Mouse (Mus musculus): ENCODE data around the gene Prss56. TPM values are rescaled to one million over a fixed set of nuclear protein-coding genes. Genes with fewer than 3 reads are reported as not detected.
A peak's percentile ranks its signal among the peaks of the same experiment; 100 is the strongest.

The Prss56 gene
- polyA plus RNA-seq, 1 experiment from 2014 or later, result not detected

DNA sequence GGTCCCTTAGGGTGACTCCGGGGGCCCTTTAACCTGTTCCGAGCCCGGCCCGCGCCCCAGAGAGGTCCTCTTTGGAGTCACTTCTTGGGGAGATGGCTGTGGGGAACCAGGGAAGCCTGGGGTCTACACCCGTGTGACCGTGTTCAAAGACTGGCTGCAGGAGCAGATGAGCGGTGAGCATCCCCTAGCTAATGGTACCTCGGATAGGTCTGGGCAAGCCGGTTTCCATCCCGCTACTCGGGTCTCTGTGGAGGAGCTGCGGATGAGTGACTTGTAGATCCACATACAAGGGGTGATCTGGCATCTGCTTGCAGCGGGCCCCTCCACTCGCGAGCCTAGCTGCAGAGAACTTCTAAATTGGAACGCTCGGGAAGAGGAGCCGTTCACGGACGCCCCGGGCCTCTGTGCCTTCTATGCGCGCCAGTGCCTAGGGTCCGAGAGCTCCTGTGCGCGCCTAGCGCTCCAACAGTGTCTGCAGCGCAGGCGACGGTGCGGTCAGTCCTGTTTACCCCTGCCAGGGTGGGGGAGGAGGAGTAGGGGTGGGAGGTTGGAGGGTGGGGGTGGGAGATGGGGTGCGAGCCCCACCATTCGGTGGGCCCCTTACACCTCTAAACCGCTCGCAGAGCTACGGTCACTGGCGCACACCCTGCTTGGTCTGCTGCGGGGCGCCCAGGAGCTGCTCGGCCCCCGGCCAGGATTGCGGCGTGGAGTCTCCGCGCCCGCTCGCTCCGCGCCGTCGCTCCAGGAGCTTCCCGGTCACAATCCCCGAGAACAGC lies 3.3 kb downstream of the Prss56 start:
- H3K9ac ChIP-seq (replicated peaks), result peak overlapping the region; percentile 64
- peak; percentile 61 for ATAC-seq (ENCODE audit: insufficient number of reproducible peaks, insufficient read depth, low FRiP score, low TSS enrichment, low read depth)
- H3K9me3 ChIP-seq, result no peaks in the 10 kb centered on the region
- H3K36me3 ChIP-seq, result no peaks in the 10 kb centered on the region
- H3K4me3 ChIP-seq (replicated peaks), result peak overlapping the region; percentile 54
- H3K4me1 ChIP-seq (replicated peaks), result peaks cover 16% of the 10 kb centered on the region; the same call in 1 of the 2 replicates
- WGBS, result 1% methylated on average over 50 of the region's 54 CpGs
- H3K27ac ChIP-seq, result no peak overlapping the region
- peak overlapping the region; percentile 71 for H3K4me2 ChIP-seq
- H3K27me3 ChIP-seq, result peaks cover 85% of the 10 kb centered on the region

DNA sequence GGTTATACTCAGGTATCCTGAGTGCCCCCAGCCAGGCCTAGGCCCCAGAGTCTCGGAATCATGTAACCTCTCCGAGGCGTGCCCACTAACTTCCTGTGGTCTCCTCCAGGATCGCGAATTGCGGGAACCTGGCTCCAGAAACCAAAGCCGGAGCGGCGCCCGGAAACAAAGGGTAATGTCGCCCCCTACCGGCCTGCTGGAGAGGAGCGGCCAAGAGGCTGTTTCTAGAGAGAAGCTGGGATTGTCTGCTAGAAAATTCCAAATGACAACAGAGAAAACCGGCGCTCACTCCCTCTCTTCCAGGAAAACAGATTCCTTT lies 3.9 kb downstream of the Prss56 start:
- peak overlapping the region; percentile 71 for H3K4me2 ChIP-seq
- H3K36me3 ChIP-seq, result no peaks in the 10 kb centered on the region
- peak overlapping the region; percentile 54 for H3K4me3 ChIP-seq (replicated peaks)
- H3K9ac ChIP-seq (replicated peaks), result peak overlapping the region; percentile 64
- peaks cover 16% of the 10 kb centered on the region; the same call in 1 of the 2 replicates for H3K4me1 ChIP-seq (replicated peaks)
- H3K27ac ChIP-seq, result no peak overlapping the region
- peaks cover 79% of the 10 kb centered on the region for H3K27me3 ChIP-seq
- H3K9me3 ChIP-seq, result no peaks in the 10 kb centered on the region
- under 1% methylated on average over 15 of the region's 15 CpGs for WGBS
- peak; percentile 27; the same call in 1 of the 2 replicates for ATAC-seq (ENCODE audit: insufficient number of reproducible peaks, insufficient read depth, low FRiP score, low TSS enrichment, low read depth)

DNA sequence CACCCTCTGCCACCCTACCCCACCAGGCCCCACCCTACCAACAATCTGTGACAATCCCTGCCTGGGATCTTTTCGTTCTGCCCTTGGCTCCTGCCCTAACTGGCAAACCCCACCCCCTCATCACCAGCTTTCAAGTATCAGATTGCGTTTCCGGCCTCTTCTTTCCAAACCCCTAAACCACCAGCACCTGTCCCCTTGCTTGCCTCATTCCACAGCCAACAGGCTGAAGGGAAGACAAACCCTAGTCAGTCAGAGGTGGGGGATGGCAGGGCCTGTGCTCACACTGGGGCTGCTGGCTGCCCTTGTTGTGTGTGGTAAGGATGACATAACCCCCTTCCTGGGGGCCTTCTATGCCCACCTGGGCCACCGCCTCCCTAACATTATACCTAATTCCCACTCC lies 7.3 kb downstream of the Prss56 start, which contains the start of gene Chrnd:
Gene Chrnd (plus strand): TSS at position 179 of the 400 bp plus-strand sequence.
- H3K9ac ChIP-seq (replicated peaks), result no peak within 1 kb of the TSS
- no peak within 1 kb of the TSS for H3K4me2 ChIP-seq
- no peaks in the 10 kb centered on the region for H3K36me3 ChIP-seq
- H3K4me1 ChIP-seq (replicated peaks), result peaks cover 16% of the 10 kb centered on the region; the same call in 1 of the 2 replicates
- H3K9me3 ChIP-seq, result no peaks in the 10 kb centered on the region
- H3K4me3 ChIP-seq (replicated peaks), result no peak within 1 kb of the TSS
- ATAC-seq (ENCODE audit: insufficient number of reproducible peaks, insufficient read depth, low FRiP score, low TSS enrichment, low read depth), result no peak
- peaks cover 45% of the 10 kb centered on the region for H3K27me3 ChIP-seq
- WGBS, result 23% methylated on average over 4 of the region's 4 CpGs
- H3K27ac ChIP-seq, result no peak within 1 kb of the TSS

DNA sequence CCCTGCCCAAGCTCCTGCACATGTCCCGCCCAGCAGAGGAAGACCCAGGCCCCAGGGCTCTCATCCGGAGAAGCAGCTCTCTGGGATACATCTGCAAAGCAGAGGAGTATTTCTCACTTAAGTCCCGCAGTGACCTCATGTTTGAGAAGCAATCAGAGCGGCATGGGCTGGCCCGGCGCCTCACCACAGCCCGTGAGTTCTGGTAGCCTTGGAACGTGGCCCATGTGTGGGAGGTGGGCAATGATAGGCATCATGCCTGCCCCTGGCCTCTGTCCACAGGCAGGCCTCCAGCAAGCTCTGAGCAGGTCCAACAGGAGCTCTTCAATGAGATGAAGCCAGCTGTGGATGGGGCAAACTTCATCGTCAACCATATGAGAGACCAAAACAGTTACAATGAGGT lies 14.2 kb downstream of the Prss56 start:
- no peak for ATAC-seq (ENCODE audit: insufficient number of reproducible peaks, insufficient read depth, low FRiP score, low TSS enrichment, low read depth)
- Histone ChIP-seq H3K4me1 (replicated peaks) (no peaks in the 10 kb centered on the region), H3K9ac (replicated peaks) (no peak overlapping the region), H3K36me3 (no peaks in the 10 kb centered on the region), H3K27me3 (no peaks in the 10 kb centered on the region), H3K4me2 (no peak overlapping the region), H3K4me3 (replicated peaks) (no peak overlapping the region), H3K27ac (no peak overlapping the region), H3K9me3 (no peaks in the 10 kb centered on the region)
- WGBS, result 83% methylated on average over 9 of the region's 9 CpGs

GRCm38 (mm10) chr1:87198119-87199065 lies 15.3 kb downstream of the Prss56 start:
- no peak overlapping the region for H3K27ac ChIP-seq
- WGBS, result 80% methylated on average over 12 of the region's 12 CpGs
- no peak for ATAC-seq (ENCODE audit: insufficient number of reproducible peaks, insufficient read depth, low FRiP score, low TSS enrichment, low read depth)

GRCm38 (mm10) chr1:87200811-87201210 lies 17.7 kb downstream of the Prss56 start:
- no peak for ATAC-seq (ENCODE audit: insufficient number of reproducible peaks, insufficient read depth, low FRiP score, low TSS enrichment, low read depth)
- no peaks in the 10 kb centered on the region for H3K9me3 ChIP-seq
- 56% methylated on average over 2 of the region's 2 CpGs for WGBS

More at GRCm38 (mm10) chr1:87198119-87199065, 15.3 kb downstream of the Prss56 start:
- peaks cover 4% of the 10 kb centered on the region; the same call in 1 of the 2 replicates for H3K27me3 ChIP-seq
- H3K9ac ChIP-seq (replicated peaks), result 0 out of 2 replicates have a peak overlapping the region, but pooled peaks have one; percentile 18
- H3K9me3 ChIP-seq, result no peaks in the 10 kb centered on the region
- H3K4me2 ChIP-seq, result no peak overlapping the region
- H3K36me3 ChIP-seq, result no peaks in the 10 kb centered on the region
- no peak overlapping the region for H3K4me3 ChIP-seq (replicated peaks)
- H3K4me1 ChIP-seq (replicated peaks), result no peaks in the 10 kb centered on the region

DNA sequence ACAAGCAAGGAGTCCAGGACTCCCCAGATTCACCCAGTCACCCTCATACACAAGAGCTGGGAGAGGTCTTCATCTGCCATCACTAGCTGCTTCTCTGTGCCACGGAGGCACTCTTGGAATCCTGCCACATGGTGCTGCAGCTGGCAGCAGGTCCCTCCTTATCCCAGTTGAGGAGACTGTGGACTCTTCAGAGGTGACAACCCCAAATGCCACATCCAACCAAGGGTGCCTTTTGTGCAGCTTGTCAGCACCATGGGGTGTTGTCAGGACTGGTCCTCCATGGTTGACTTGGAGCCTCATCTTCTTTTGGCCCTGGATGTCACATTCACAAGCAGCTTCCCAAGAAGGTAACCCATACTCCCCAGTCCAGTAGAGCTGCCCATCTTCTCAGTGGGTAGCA lies 18.7 kb downstream of the Prss56 start:
- H3K4me1 ChIP-seq (replicated peaks), result peaks cover 6% of the 10 kb centered on the region
- ATAC-seq (ENCODE audit: insufficient number of reproducible peaks, insufficient read depth, low FRiP score, low TSS enrichment, low read depth), result no peak
- no peak overlapping the region for H3K27ac ChIP-seq
- no peak overlapping the region for H3K9ac ChIP-seq (replicated peaks)
- no peaks in the 10 kb centered on the region for H3K36me3 ChIP-seq
- no peak overlapping the region for H3K4me3 ChIP-seq (replicated peaks)
- H3K27me3 ChIP-seq, result peaks cover 25% of the 10 kb centered on the region
- H3K4me2 ChIP-seq, result no peak overlapping the region
- H3K9me3 ChIP-seq, result no peaks in the 10 kb centered on the region
- 68% methylated on average over 1 of the region's 1 CpGs for WGBS

More at GRCm38 (mm10) chr1:87200811-87201210, 17.7 kb downstream of the Prss56 start:
- Histone ChIP-seq H3K4me1 (replicated peaks) (peaks cover 2% of the 10 kb centered on the region; the same call in 1 of the 2 replicates), H3K36me3 (no peaks in the 10 kb centered on the region), H3K9ac (replicated peaks) (no peak overlapping the region), H3K27me3 (peaks cover 15% of the 10 kb centered on the region; the same call in 1 of the 2 replicates), H3K27ac (no peak overlapping the region), H3K4me2 (no peak overlapping the region), H3K4me3 (replicated peaks) (no peak overlapping the region)

DNA sequence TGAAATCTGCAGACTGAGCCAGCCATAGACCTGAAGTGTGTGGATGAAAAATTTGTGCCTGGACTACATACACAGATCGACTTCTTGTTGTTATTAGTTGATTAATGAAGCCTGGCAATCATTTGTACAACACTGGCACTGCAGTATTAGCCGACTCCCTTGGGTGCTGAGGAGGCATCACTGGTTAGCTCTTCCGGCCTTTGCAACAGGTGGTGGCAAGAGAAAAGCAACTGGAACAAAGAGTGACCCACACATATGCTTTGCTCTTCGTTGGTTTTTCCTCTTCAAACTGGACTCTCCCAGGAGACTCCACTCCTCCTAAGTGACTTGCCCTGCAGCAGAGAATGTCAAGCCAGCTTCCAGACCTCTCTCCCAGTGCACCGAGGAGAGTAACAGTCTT lies 20.7 kb downstream of the Prss56 start:
- Histone ChIP-seq H3K27ac (no peak overlapping the region), H3K4me1 (replicated peaks) (peaks cover 6% of the 10 kb centered on the region), H3K27me3 (peaks cover 43% of the 10 kb centered on the region), H3K4me2 (no peak overlapping the region), H3K9me3 (no peaks in the 10 kb centered on the region), H3K36me3 (no peaks in the 10 kb centered on the region), H3K9ac (replicated peaks) (no peak overlapping the region), H3K4me3 (replicated peaks) (no peak overlapping the region)
- WGBS, result 83% methylated on average over 5 of the region's 5 CpGs
- no peak for ATAC-seq (ENCODE audit: insufficient number of reproducible peaks, insufficient read depth, low FRiP score, low TSS enrichment, low read depth)

DNA sequence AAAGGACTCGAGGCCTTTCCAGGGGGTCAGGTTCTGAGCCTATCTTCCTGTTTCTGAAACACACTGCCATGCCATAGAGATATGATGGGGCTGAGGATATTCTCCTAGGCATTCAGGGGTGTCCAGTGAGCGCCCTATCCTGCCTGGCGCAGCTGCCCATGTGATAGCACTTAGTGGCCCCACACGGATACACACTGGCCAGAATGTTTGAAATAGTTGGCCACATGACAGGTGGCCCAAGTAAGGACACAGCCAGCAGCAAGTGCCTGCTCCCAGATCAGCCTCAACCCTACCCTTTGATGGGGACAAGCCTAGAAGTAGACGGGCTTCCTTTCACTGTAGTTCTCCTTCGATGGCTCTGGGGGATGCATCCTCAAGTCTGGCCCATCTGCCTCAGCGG lies 21.4 kb downstream of the Prss56 start, which contains the start of gene Chrng:
Gene Chrng (plus strand): TSS at position 193 of the 400 bp plus-strand sequence.
- no peaks in the 10 kb centered on the region for H3K36me3 ChIP-seq
- WGBS, result 83% methylated on average over 7 of the region's 7 CpGs
- H3K9ac ChIP-seq (replicated peaks), result no peak within 1 kb of the TSS
- H3K4me3 ChIP-seq (replicated peaks), result no peak within 1 kb of the TSS
- ATAC-seq (ENCODE audit: insufficient number of reproducible peaks, insufficient read depth, low FRiP score, low TSS enrichment, low read depth), result no peak
- no peak within 1 kb of the TSS for H3K4me2 ChIP-seq
- H3K27me3 ChIP-seq, result peaks cover 49% of the 10 kb centered on the region
- H3K4me1 ChIP-seq (replicated peaks), result peaks cover 6% of the 10 kb centered on the region
- H3K9me3 ChIP-seq, result no peaks in the 10 kb centered on the region
- H3K27ac ChIP-seq, result 0 out of 2 replicates have a peak within 1 kb of the TSS, but pooled peaks have one; percentile 23

DNA sequence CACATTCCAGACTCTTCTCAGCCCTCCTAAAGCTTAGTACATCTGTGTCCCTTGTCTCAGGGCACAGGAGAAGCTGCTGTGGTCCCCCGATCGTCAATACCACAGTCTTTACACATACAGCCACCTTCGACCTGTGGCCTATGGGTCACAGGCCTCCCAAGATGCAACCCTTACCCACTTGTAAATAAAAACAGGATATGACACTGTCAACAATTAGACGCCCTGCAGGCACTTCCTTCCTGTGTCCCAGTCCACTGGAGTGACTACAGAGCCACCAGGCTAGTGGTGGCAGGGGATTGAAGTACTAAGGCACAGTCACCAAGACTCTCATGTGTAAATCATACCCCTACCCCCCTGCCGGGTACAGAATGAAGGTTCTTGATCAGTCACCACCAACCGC lies 21.9 kb downstream of the Prss56 start:
- ATAC-seq (ENCODE audit: insufficient number of reproducible peaks, insufficient read depth, low FRiP score, low TSS enrichment, low read depth), result no peak

DNA sequence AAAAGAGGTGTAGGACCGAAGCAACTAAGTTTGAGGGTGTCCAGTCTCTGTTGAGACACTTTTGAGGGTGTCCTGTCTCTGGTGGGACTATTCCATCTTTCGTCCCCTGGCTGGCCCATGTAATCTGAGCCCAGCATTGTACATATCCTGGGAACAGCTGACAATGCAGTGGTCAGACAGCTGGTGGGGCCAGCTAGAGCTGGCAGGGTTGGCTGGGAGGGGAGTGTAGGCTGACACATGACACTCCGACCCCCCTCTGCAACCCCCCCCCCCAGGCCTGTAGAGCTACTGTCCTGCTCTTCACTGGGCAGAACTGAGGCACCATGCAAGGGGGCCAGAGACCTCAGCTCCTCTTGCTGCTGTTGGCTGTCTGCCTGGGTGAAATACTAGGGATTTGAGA lies 22.4 kb downstream of the Prss56 start:
- Histone ChIP-seq H3K9ac (replicated peaks) (peak overlapping the region; percentile 9; the same call in 1 of the 2 replicates), H3K4me2 (no peak overlapping the region), H3K27ac (no peak overlapping the region), H3K36me3 (no peaks in the 10 kb centered on the region), H3K4me1 (replicated peaks) (peaks cover 6% of the 10 kb centered on the region), H3K4me3 (replicated peaks) (no peak overlapping the region), H3K9me3 (no peaks in the 10 kb centered on the region), H3K27me3 (peaks cover 49% of the 10 kb centered on the region)
- 42% methylated on average over 3 of the region's 3 CpGs for WGBS
- peak; percentile 54; the same call in 1 of the 2 replicates for ATAC-seq (ENCODE audit: insufficient number of reproducible peaks, insufficient read depth, low FRiP score, low TSS enrichment, low read depth)

More for the DNA sequence above, 21.9 kb downstream of the Prss56 start:
- Histone ChIP-seq H3K4me3 (replicated peaks) (no peak overlapping the region), H3K4me1 (replicated peaks) (peaks cover 6% of the 10 kb centered on the region), H3K9ac (replicated peaks) (no peak overlapping the region), H3K27me3 (peaks cover 49% of the 10 kb centered on the region), H3K9me3 (no peaks in the 10 kb centered on the region), H3K36me3 (no peaks in the 10 kb centered on the region), H3K4me2 (no peak overlapping the region), H3K27ac (no peak overlapping the region)
- WGBS, result 43% methylated on average over 6 of the region's 6 CpGs
